ENCODE assay signal across 9 mouse cellular contexts in the genomic region with DNA sequence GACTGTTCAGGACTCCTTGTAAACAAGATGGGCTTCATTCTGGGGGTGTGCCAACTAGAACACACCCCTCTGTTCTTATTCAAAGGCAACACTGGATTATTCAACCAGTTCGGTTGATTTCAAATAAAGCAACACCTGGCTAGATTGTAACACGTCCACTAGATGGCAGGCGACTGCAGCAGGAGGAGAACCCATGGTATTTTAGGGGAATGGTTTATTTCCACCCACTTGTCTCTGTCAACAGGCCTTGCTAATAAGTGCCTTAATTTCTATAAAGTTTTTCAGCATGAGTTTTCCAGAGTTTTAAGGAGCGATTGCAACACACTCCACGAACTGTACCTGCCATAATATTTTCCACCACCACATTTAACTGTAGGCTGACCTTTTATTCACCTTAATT.
DNase-seq lines count a peak whose midpoint lies in the region; ATAC-seq and TF ChIP-seq lines count a peak whose summit lies in the region.
"Had no signal": no experiment of that assay in that cellular context is flagged by ENCODE, and none has a peak within 500 bp of the region (broad histone marks: within the 10 kb centered on the region; RNA-seq: fewer than 3 reads in every experiment).

No protein-coding gene starts in this region.

- no peak overlapping the region for H3K27ac ChIP-seq in heart, postnatal 0 days (ENCODE audit: low read depth)
- no peak overlapping the region for H3K27ac ChIP-seq in left cerebral cortex, adult 2 months
- no peak overlapping the region for H3K27ac ChIP-seq in midbrain, embryonic 14.5 days (replicated peaks; ENCODE audit: low read depth, low read length)

- peak; percentile 61 for DNase-seq in heart, postnatal 0 days (ENCODE audit: low spot score)
- DNase-seq in heart, adult 9 months (ENCODE audit: low spot score in 2 of 2) = no peak
- peak; percentile 13 for DNase-seq in MEL-GATA-1-ER (ENCODE audit: extremely low read depth, low read depth)
- peak; percentile 10 to 14 for DNase-seq in heart, postnatal 36 days
- DNase-seq in left cerebral cortex, adult 2 months (ENCODE audit: extremely low spot score in 1 of 2, low spot score in 2 of 2) = peak; percentile 42 to 48
- DNase-seq in midbrain, embryonic 14.5 days = peak; percentile 84

- no peak overlapping the region for H3K9ac ChIP-seq in heart, postnatal 0 days (replicated peaks; ENCODE audit: low read depth, low read length)
- H3K9ac ChIP-seq in midbrain, embryonic 14.5 days (replicated peaks; ENCODE audit: low read length) = no peak overlapping the region

- H3K4me2 ChIP-seq in heart, postnatal 0 days (ENCODE audit: low read depth, low read length) = no peak overlapping the region
- no peak overlapping the region for H3K4me2 ChIP-seq in midbrain, embryonic 14.5 days (ENCODE audit: low read length)

- H3K36me3 ChIP-seq in heart, postnatal 0 days (replicated peaks; ENCODE audit: control insufficient read depth, insufficient read depth, low read length) = no peaks in the 10 kb centered on the region
- no peaks in the 10 kb centered on the region for H3K36me3 ChIP-seq in midbrain, embryonic 14.5 days (ENCODE audit: control insufficient read depth, insufficient read depth, low read length)

- TF ChIP-seq CTCF in heart, postnatal 0 days (IDR thresholded peaks at IDR 0.05; ENCODE audit: low read depth) = peak; percentile 83
- peak; percentile 84 for TF ChIP-seq CTCF in left cerebral cortex, adult 2 months (IDR thresholded peaks at IDR 0.05)

- H3K4me3 ChIP-seq in heart, postnatal 0 days (ENCODE audit: low read depth, low read length) = no peak overlapping the region
- H3K4me3 ChIP-seq in left cerebral cortex, adult 2 months = no peak overlapping the region
- H3K4me3 ChIP-seq in midbrain, embryonic 14.5 days (replicated peaks; ENCODE audit: low read depth, low read length) = no peak overlapping the region
- H3K4me3 ChIP-seq: megakaryocyte, embryonic 14.5 days had no signal

- WGBS in heart, postnatal 0 days = 7% methylated on average over 5 of the region's 5 CpGs
- 14% methylated on average over 5 of the region's 5 CpGs for WGBS in midbrain, embryonic 14.5 days

- no peak for TF ChIP-seq EP300 in heart, postnatal 0 days (IDR thresholded peaks at IDR 0.05; ENCODE audit: low read depth)

- intact Hi-C loops in heart, postnatal 36 days (cut with DNase I) = no loop called here
- intact Hi-C loops in left cerebral cortex, adult 2 months (cut with DNase I) = loop anchor here (1.0 kb wide), 1 partner anchor 946 kb away; no protein-coding TSS in a partner anchor

- H3K4me1 ChIP-seq in heart, postnatal 0 days (ENCODE audit: control insufficient read depth, insufficient read depth) = no peaks in the 10 kb centered on the region
- no peaks in the 10 kb centered on the region for H3K4me1 ChIP-seq in midbrain, embryonic 14.5 days (ENCODE audit: control insufficient read depth, insufficient read depth, low read length)
- H3K4me1 ChIP-seq: megakaryocyte, embryonic 14.5 days had no signal

- no peaks in the 10 kb centered on the region for H3K27me3 ChIP-seq in heart, postnatal 0 days (ENCODE audit: control insufficient read depth, insufficient read depth, low read length)
- H3K27me3 ChIP-seq in midbrain, embryonic 14.5 days (ENCODE audit: control insufficient read depth, insufficient read depth, low read length) = no peaks in the 10 kb centered on the region
- H3K27me3 ChIP-seq: megakaryocyte, embryonic 14.5 days had no signal

- ATAC-seq in heart, postnatal 0 days (ENCODE audit: insufficient read depth, low read depth) = peak; percentile 41
- ATAC-seq in common myeloid progenitor, adult 5-6 weeks (replicated peaks; ENCODE audit: low read depth, poor library complexity, severe bottlenecking) = peak; percentile 77
- peak; percentile 34; the same call in 1 of the 2 replicates for ATAC-seq in midbrain, embryonic 14.5 days (ENCODE audit: low FRiP score, low TSS enrichment)
- no peak for ATAC-seq in megakaryocyte, adult 5-6 weeks (ENCODE audit: poor library complexity, severe bottlenecking)

- no peaks in the 10 kb centered on the region for H3K9me3 ChIP-seq in heart, postnatal 0 days (replicated peaks; ENCODE audit: control insufficient read depth, low read length)
- H3K9me3 ChIP-seq in midbrain, embryonic 14.5 days (ENCODE audit: control insufficient read depth, low read length) = no peaks in the 10 kb centered on the region
- H3K9me3 ChIP-seq: megakaryocyte, embryonic 14.5 days had no signal

Comparison
In these comparisons a context has a peak if more than half of its experiments do, and no peak if none do; other contexts are left out.
1. DNase-seq: peak in heart, postnatal 0 days (single experiment), MEL-GATA-1-ER (single experiment), heart, postnatal 36 days (2 of 2), left cerebral cortex, adult 2 months (2 of 2) and midbrain, embryonic 14.5 days (single experiment); none in heart, adult 9 months (0 of 2).